Mouse (Mus musculus): Measurements from ENCODE around the gene Trappc10.

GRCm38 (mm10) chr10:78245225-78245547, 745 bp upstream of the Trappc10 start:
- TF ChIP-seq POLR2A (IDR thresholded peaks at IDR 0.05; ENCODE audit: low read depth, low read length) (no peak), CTCF (IDR thresholded peaks at IDR 0.05; ENCODE audit: extremely low read depth, insufficient read depth, insufficient read length, insufficient replicate concordance) (no peak)

Measured in spleen, adult 2 months (tissue).